Mouse (Mus musculus) right cerebral cortex, postnatal 4 days (tissue): ENCODE results near the gene Sumo1.
"Not testable (repeated sequence)": the region's sequence is repeated elsewhere in the genome, so short reads cannot be mapped to it uniquely, and the experiment has no call there.

Source experiments
- DNase-seq: peaks from one replicate; pipeline ENCODE4 v3.0.0-alpha.2; 2022

Gene Sumo1

GRCm38 (mm10) chr1:59670641-59671168, at the start of gene Sumo1:
Gene Sumo1, minus strand, starts transcription at chr1:59670834.
- peak; percentile 84 for DNase-seq

- DNase-seq = no peak
Observed at GRCm38 (mm10) chr1:59719900-59720299, 49.3 kb upstream of the Sumo1 start.

- DNase-seq = no peak
Observed at GRCm38 (mm10) chr1:59701766-59702165, 31.1 kb upstream of the Sumo1 start.

GRCm38 (mm10) chr1:59698207-59698606, 27.6 kb upstream of the Sumo1 start:
- no peak for DNase-seq

GRCm38 (mm10) chr1:59697751-59698150, 27.1 kb upstream of the Sumo1 start:
- DNase-seq = no peak

- no peak for DNase-seq
Observed at GRCm38 (mm10) chr1:59690467-59690866, 19.8 kb upstream of the Sumo1 start.

GRCm38 (mm10) chr1:59687493-59687892, 16.9 kb upstream of the Sumo1 start:
- no peak for DNase-seq

- DNase-seq = peak; percentile 72
Observed at GRCm38 (mm10) chr1:59684819-59685755, 14.5 kb upstream of the Sumo1 start, which contains the start of gene Nop58. Gene Nop58, plus strand, starts transcription at chr1:59684971.

GRCm38 (mm10) chr1:59683926-59684818, 13.5 kb upstream of the Sumo1 start:
- DNase-seq = peak; percentile 15

- no peak for DNase-seq
Observed at GRCm38 (mm10) chr1:59673661-59674060, 3.0 kb upstream of the Sumo1 start.

GRCm38 (mm10) chr1:59669962-59670630, 538 bp downstream of the Sumo1 start:
- peak; percentile 14 for DNase-seq

- no peak for DNase-seq
Observed at GRCm38 (mm10) chr1:59668871-59669270, 1.8 kb downstream of the Sumo1 start.

- no peak for DNase-seq
Observed at GRCm38 (mm10) chr1:59663456-59664135, 7.0 kb downstream of the Sumo1 start.

- DNase-seq = no peak
Observed at GRCm38 (mm10) chr1:59656244-59657171, 14.1 kb downstream of the Sumo1 start.

GRCm38 (mm10) chr1:59653243-59653911, 17.3 kb downstream of the Sumo1 start:
- no peak for DNase-seq

GRCm38 (mm10) chr1:59651201-59651819, 19.3 kb downstream of the Sumo1 start:
- no peak for DNase-seq

- DNase-seq = not testable (repeated sequence)
Observed at GRCm38 (mm10) chr1:59646502-59646901, 24.1 kb downstream of the Sumo1 start.

GRCm38 (mm10) chr1:59642488-59642887, 28.1 kb downstream of the Sumo1 start:
- no peak for DNase-seq

GRCm38 (mm10) chr1:59638371-59638770, 32.3 kb downstream of the Sumo1 start:
- no peak for DNase-seq

GRCm38 (mm10) chr1:59636349-59636748, 34.3 kb downstream of the Sumo1 start:
- no peak for DNase-seq
